7 mouse cellular contexts compared by ENCODE assay signal in the genomic region with DNA sequence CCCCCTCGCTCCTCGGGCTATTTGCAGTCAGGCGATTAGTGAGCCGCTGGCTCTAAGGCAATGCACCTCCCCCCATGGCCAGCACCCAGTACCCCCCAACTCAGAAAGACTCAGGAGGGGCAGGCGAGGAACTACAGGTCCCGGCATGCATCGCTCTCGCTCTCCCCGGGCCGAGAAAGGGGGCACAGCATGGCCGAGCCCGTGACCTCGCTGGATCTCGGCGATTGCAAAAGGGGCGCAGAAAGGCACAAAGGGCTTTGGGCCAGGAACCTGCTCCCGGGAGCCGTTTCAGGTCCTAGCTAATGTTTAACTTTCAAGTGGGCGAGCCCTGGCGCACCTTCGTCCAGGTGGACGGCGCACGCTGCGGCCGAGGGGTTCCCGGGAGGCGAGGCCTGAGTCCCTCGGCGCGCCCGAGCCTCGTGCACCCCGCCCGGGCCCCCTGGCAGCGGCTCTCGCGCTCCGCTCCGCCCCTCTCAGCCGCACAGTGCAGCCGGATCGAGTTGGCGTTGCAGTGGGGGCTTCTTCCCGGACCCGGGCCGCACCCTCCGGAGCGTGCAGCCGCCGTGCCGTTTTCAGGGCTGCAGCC. TPM values are rescaled to one million over a fixed set of nuclear protein-coding genes. Genes with fewer than 3 reads are reported as not detected.
DNase-seq lines count a peak whose midpoint lies in the region; ATAC-seq lines count a peak whose summit lies in the region.

No protein-coding gene starts in this region.

- H3K9ac ChIP-seq in hindbrain, embryonic 15.5 days = peak overlapping the region; percentile 78
- peak overlapping the region; percentile 96 for H3K9ac ChIP-seq in limb, embryonic 13.5 days
- H3K9ac ChIP-seq in midbrain, embryonic 14.5 days (replicated peaks; ENCODE audit: low read length) = peak overlapping the region; percentile 97

- H3K4me2 ChIP-seq in hindbrain, embryonic 15.5 days = peak overlapping the region; percentile 76
- peak overlapping the region; percentile 84 for H3K4me2 ChIP-seq in limb, embryonic 13.5 days (replicated peaks)
- peak overlapping the region; percentile 60 for H3K4me2 ChIP-seq in midbrain, embryonic 14.5 days (ENCODE audit: low read length)

- ATAC-seq in hindbrain, embryonic 15.5 days (ENCODE audit: low FRiP score, low read depth) = peak; percentile 65
- ATAC-seq in limb, embryonic 13.5 days (ENCODE audit: low FRiP score, low read depth) = peak; percentile 65
- peak; percentile 79 for ATAC-seq in midbrain, embryonic 14.5 days (ENCODE audit: low FRiP score, low TSS enrichment)

- H3K9me3 ChIP-seq in hindbrain, embryonic 15.5 days = no peaks in the 10 kb centered on the region
- no peaks in the 10 kb centered on the region for H3K9me3 ChIP-seq in limb, embryonic 13.5 days
- H3K9me3 ChIP-seq in midbrain, embryonic 14.5 days (ENCODE audit: control insufficient read depth, low read length) = no peaks in the 10 kb centered on the region

- WGBS in hindbrain, embryonic 15.5 days = under 1% methylated on average over 52 of the region's 52 CpGs
- under 1% methylated on average over 52 of the region's 52 CpGs for WGBS in limb, embryonic 13.5 days
- WGBS in midbrain, embryonic 14.5 days = under 1% methylated on average over 52 of the region's 52 CpGs

- peak overlapping the region; percentile 86 for H3K27ac ChIP-seq in hindbrain, embryonic 15.5 days (replicated peaks)
- peak overlapping the region; percentile 90 for H3K27ac ChIP-seq in limb, embryonic 13.5 days
- peak overlapping the region; percentile 92 for H3K27ac ChIP-seq in midbrain, embryonic 14.5 days (replicated peaks; ENCODE audit: low read depth, low read length)

- no peaks in the 10 kb centered on the region for H3K27me3 ChIP-seq in hindbrain, embryonic 15.5 days
- H3K27me3 ChIP-seq in limb, embryonic 13.5 days = no peaks in the 10 kb centered on the region
- no peaks in the 10 kb centered on the region for H3K27me3 ChIP-seq in midbrain, embryonic 14.5 days (ENCODE audit: control insufficient read depth, insufficient read depth, low read length)

- peaks cover 19% of the 10 kb centered on the region for H3K4me1 ChIP-seq in hindbrain, embryonic 15.5 days (replicated peaks)
- peaks cover 21% of the 10 kb centered on the region for H3K4me1 ChIP-seq in limb, embryonic 13.5 days
- H3K4me1 ChIP-seq in midbrain, embryonic 14.5 days (ENCODE audit: control insufficient read depth, insufficient read depth, low read length) = peaks cover 11% of the 10 kb centered on the region

- peak; percentile 25 for DNase-seq in T-cell, adult 2 months (ENCODE audit: low spot score)
- DNase-seq in cerebellum, adult 8-10 months = peak; percentile 69
- peak; percentile 66 for DNase-seq in forelimb bud, embryonic 11.5 days (ENCODE audit: low read depth, low spot score)
- peak; percentile 83 for DNase-seq in midbrain, embryonic 14.5 days
- peak; percentile 21 for DNase-seq in spleen, adult 12 weeks (ENCODE audit: low spot score)

- H3K36me3 ChIP-seq in hindbrain, embryonic 15.5 days = peaks cover 36% of the 10 kb centered on the region
- peaks cover 38% of the 10 kb centered on the region for H3K36me3 ChIP-seq in limb, embryonic 13.5 days
- H3K36me3 ChIP-seq in midbrain, embryonic 14.5 days (ENCODE audit: control insufficient read depth, insufficient read depth, low read length) = peaks cover 37% of the 10 kb centered on the region

- H3K4me3 ChIP-seq in hindbrain, embryonic 15.5 days = peak overlapping the region; percentile 64
- H3K4me3 ChIP-seq in limb, embryonic 13.5 days = peak overlapping the region; percentile 97
- H3K4me3 ChIP-seq in midbrain, embryonic 14.5 days (replicated peaks; ENCODE audit: low read depth, low read length) = peak overlapping the region; percentile 98

RNA-seq across cellular contexts. Expression of gene Fkbp4, which starts 0.7 kb away (rescaled TPM):
- polyA plus RNA-seq in hindbrain, embryonic 15.5 days (2015; fragmentation: Nextera tagmentation; extraction: Ambion mirVana) = 338 and 368 TPM in 2 replicates
- polyA plus RNA-seq in limb, embryonic 13.5 days (2015; fragmentation: Nextera tagmentation; extraction: Ambion mirVana) = 434 and 451 TPM in 2 replicates
- 313 and 363 TPM in 2 replicates for polyA plus RNA-seq in midbrain, embryonic 14.5 days (2014; fragmentation: Nextera tagmentation; extraction: Ambion mirVana)

RNA-seq across cellular contexts. Expression of gene Itfg2, which starts 13.1 kb away (rescaled TPM):
- 43.9 and 45.2 TPM in 2 replicates for polyA plus RNA-seq in hindbrain, embryonic 15.5 days (2015; fragmentation: Nextera tagmentation; extraction: Ambion mirVana)
- 41.1 and 41.3 TPM in 2 replicates for polyA plus RNA-seq in limb, embryonic 13.5 days (2015; fragmentation: Nextera tagmentation; extraction: Ambion mirVana)
- polyA plus RNA-seq in midbrain, embryonic 14.5 days (2014; fragmentation: Nextera tagmentation; extraction: Ambion mirVana) = 42.1 and 43.3 TPM in 2 replicates

RNA-seq across cellular contexts. Expression of gene Nrip2, which starts 38.7 kb away (rescaled TPM):
- 9.8 and 10.4 TPM in 2 replicates for polyA plus RNA-seq in hindbrain, embryonic 15.5 days (2015; fragmentation: Nextera tagmentation; extraction: Ambion mirVana)
- polyA plus RNA-seq in limb, embryonic 13.5 days (2015; fragmentation: Nextera tagmentation; extraction: Ambion mirVana) = 5.9 and 6.9 TPM in 2 replicates
- 8.8 and 10.1 TPM in 2 replicates for polyA plus RNA-seq in midbrain, embryonic 14.5 days (2014; fragmentation: Nextera tagmentation; extraction: Ambion mirVana)

Comparison
In these comparisons a context has a peak if more than half of its experiments do, and no peak if none do; other contexts are left out.
1. Peak in every context shown above with its lines: DNase-seq, ATAC-seq, H3K4me3 ChIP-seq and H3K27ac ChIP-seq.
2. DNase-seq: peak in every context shown above with its lines; median percentile 83 in midbrain, embryonic 14.5 days; 69 in cerebellum, adult 8-10 months; 66 in forelimb bud, embryonic 11.5 days; 25 in T-cell, adult 2 months; 21 in spleen, adult 12 weeks.